ENCODE assay signal across 13 mouse cellular contexts in the genomic region with DNA sequence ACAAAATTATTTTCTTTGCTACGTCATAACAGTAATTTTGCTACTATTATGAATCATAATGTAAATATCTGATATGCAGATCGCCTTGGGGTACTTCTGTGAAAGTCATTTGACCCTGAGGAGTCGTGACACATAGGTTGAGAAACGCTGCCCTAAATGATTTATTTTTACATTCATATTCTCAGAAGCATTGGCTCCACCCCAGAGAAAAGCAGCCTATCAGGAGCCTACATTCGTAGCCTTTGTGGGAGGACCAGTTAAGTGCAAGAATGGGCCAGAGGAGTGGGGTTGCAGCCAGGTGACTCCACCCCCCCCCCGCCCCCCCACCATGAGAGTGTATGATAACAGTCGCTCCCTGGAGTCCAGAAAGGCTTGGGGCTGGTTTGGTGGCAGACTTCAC.
"Had no signal": no experiment of that assay in that cellular context is flagged by ENCODE, and none has a peak within 500 bp of the region (broad histone marks: within the 10 kb centered on the region; RNA-seq: fewer than 3 reads in every experiment).

No protein-coding gene starts in this region.

- H3K36me3 ChIP-seq: limb, embryonic 12.5 days; liver, embryonic 13.5 days; lung, embryonic 15.5 days; midbrain, embryonic 15.5 days; neural tube, embryonic 12.5 days had no signal

- DNase-seq: liver; liver, embryonic 13.5 days; liver, postnatal 0 days; lung, postnatal 14 days; thymus, postnatal 4 days had no signal

- H3K27ac ChIP-seq: left cerebral cortex, adult 2 months; limb, embryonic 12.5 days; liver, embryonic 13.5 days; lung, embryonic 15.5 days; macrophage; midbrain, embryonic 15.5 days; neural tube, embryonic 12.5 days; stomach, postnatal 0 days had no signal

- H3K9me3 ChIP-seq: limb, embryonic 12.5 days; liver, embryonic 13.5 days; lung, embryonic 15.5 days; megakaryocyte, embryonic 14.5 days; midbrain, embryonic 15.5 days; neural tube, embryonic 12.5 days had no signal

- H3K9ac ChIP-seq: limb, embryonic 12.5 days; liver, embryonic 13.5 days; liver, postnatal 0 days; lung, embryonic 15.5 days; midbrain, embryonic 15.5 days; neural tube, embryonic 12.5 days had no signal

- H3K4me3 ChIP-seq: left cerebral cortex, adult 2 months; limb, embryonic 12.5 days; liver, embryonic 13.5 days; lung, embryonic 15.5 days; megakaryocyte, embryonic 14.5 days; midbrain, embryonic 15.5 days; neural tube, embryonic 12.5 days had no signal
